Mouse (Mus musculus) liver, adult 2 months (tissue): ENCODE results near the gene Inpp5a. TPM values are rescaled to one million over a fixed set of nuclear protein-coding genes. Genes with fewer than 3 reads are reported as not detected.

Source experiments
- DNase-seq: peaks from one replicate; pipeline ENCODE4 v3.0.0-alpha.2; 2011; ENCODE audit warnings: low read depth, low spot score; ENCODE audit errors: extremely low read depth
- H3K27ac ChIP-seq: fragments of 200-500 bp; replicated peaks from 2 replicates; pipeline ENCODE4 v1.5.1; 2012; ENCODE audit warnings: low read depth, mild to moderate bottlenecking, control low read depth, inconsistent platforms, low read length; ENCODE audit not compliant: insufficient read depth
- H3K27me3 ChIP-seq: fragments of 200-500 bp; 2 replicates; pipeline ENCODE4 v1.6.1; 2012; ENCODE audit warnings: mild to moderate bottlenecking, moderate library complexity, low read length, inconsistent platforms; ENCODE audit not compliant: control insufficient read depth, insufficient read depth
- H3K36me3 ChIP-seq: fragments of 200-500 bp; 2 replicates; pipeline ENCODE4 v1.6.1; 2012; ENCODE audit warnings: low read length, inconsistent platforms; ENCODE audit not compliant: control insufficient read depth, insufficient read depth
- H3K4me1 ChIP-seq: fragments of 200-500 bp; 2 replicates; pipeline ENCODE4 v1.6.1; 2011; ENCODE audit warnings: low read length; ENCODE audit not compliant: control insufficient read depth, insufficient read depth
- H3K4me3 ChIP-seq: fragments of 200-500 bp; 2 replicates; pipeline ENCODE4 v1.5.1; 2011; ENCODE audit warnings: low read depth, mild to moderate bottlenecking, control low read depth, low read length, moderate library complexity; ENCODE audit not compliant: insufficient read depth
- H3K79me2 ChIP-seq: fragments of 200-500 bp; 2 replicates; pipeline ENCODE4 v1.6.1; 2012; ENCODE audit warnings: inconsistent platforms, mild to moderate bottlenecking, low read length, moderate library complexity; ENCODE audit not compliant: control insufficient read depth, insufficient read depth
- H3K9ac ChIP-seq: fragments of 200-500 bp; 2 replicates; pipeline ENCODE4 v1.6.1; 2012; ENCODE audit warnings: low read depth, mild to moderate bottlenecking, control low read depth, inconsistent platforms, low read length
- CTCF ChIP-seq: fragments of 200-500 bp; IDR thresholded peaks from 2 replicates; pipeline ENCODE4 v1.5.1; 2011; ENCODE audit warnings: low read depth, low read length, control low read depth
- POLR2A ChIP-seq: fragments of 200-500 bp; IDR thresholded peaks from 2 replicates; pipeline ENCODE4 v1.6.1; 2011; ENCODE audit warnings: low read length, control low read depth; ENCODE audit not compliant: insufficient read depth; ENCODE audit errors: extremely low read depth
- WGBS: fragments of 180-500 bp; shearing (Covaris S2); methylation state at CpG from one replicate; pipeline ENCODE4 v1.1.7; 2018; 5-methylcytosine and 5-hydroxymethylcytosine counted together
- polyA plus RNA-seq: library from polyadenylated mRNA; depleted of rRNA; stranded (reverse); fragments of >200 nt; gene quantifications from 2 replicates; pipeline ENCODE4 v1.2.3, GENCODE M21; 2012
- total RNA-seq: library from RNA; depleted of rRNA; stranded (reverse); fragments of >200 nt; gene quantifications from 2 replicates; pipeline ENCODE4 v1.2.3, GENCODE M21; 2014

Gene Inpp5a
- total and polyA plus RNA-seq, 2 experiments: 8.4 to 8.8 TPM

DNA sequence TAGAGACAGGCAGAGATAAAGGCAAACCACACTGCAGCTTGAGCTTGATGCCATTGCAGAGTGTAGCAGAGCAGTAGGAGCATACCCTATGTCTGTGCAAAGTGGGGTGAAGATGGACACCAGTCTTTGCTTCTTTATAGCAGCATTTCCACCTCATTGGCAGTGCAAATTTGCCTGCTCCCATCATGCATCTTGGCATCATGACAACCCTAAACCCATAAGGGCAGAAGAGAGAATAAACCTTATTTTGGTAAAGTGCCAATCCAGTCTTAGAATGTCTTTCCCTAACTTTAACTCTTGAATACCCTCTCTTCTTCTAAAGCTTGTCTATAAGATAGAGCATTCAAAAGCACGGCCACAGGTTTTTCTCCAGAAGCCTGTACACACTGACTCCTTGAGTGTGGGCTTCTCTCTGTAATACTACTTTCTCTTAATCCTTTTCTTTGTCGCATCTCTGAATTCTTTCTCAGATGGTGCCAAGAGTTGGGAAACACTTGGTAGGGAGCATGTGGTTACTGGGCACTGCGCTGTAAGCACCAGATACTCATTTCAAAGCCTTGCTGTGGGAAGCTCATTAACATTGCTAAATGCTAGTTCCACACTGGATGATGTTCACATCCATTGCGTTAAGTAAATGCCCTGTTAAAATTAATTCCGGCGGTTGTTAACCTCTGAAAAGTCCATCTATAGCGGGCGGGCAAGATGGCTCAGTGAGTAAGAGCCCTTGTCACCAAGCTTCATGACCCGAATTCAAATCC is 1.8 kb upstream of the Inpp5a start:
- H3K27me3 ChIP-seq: no peaks in the 10 kb centered on the region
- H3K9ac ChIP-seq: no peak overlapping the region
- 93% methylated on average over 9 of the region's 9 CpGs for WGBS
- peaks cover 13% of the 10 kb centered on the region; the same call in 1 of the 2 replicates for H3K79me2 ChIP-seq
- H3K4me3 ChIP-seq: no peak overlapping the region
- no peaks in the 10 kb centered on the region for H3K36me3 ChIP-seq
- DNase-seq: no peak
- TF ChIP-seq CTCF: no peak
- TF ChIP-seq POLR2A: no peak
- H3K4me1 ChIP-seq: peaks cover 7% of the 10 kb centered on the region
- no peak overlapping the region for H3K27ac ChIP-seq

DNA sequence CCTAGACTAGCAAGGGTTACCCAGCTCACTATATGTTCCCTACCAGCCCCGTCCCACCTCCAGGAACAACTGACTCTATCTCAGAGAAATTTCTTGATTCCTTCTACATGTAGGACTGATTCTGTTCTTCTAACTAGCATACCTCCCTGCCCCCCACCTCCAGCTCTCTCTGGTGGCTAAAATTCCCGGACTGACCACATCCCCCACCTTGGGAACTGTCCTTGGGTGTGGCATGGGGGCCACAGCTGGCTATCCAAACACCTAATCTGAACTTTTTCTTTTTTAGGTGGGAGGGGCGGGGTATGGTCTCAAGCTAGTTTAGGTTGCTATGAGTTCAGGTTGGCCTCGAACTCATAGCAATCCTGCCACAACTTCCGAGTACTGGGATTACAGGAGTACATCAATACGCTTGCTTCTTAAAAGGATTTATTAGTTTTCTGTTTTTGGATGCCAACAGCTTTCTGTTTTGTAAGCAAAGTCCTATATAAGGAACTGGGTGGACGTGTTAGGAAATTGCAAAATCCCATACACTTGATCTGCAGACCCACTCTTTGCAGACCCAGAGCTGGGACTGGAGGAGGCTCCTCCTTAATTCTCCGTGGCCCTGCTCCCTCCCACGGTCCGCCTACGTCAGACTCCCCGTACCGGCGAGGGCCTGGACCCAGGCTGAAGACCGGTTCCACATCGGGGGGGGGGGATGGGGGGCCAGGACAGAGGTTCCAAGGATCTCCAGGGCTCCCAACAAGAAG is 814 bp upstream of the Inpp5a start:
- TF ChIP-seq POLR2A (no peak), CTCF (no peak)
- peak overlapping the region; percentile 66 for H3K27ac ChIP-seq
- peak overlapping the region; percentile 87 for H3K9ac ChIP-seq
- peak overlapping the region; percentile 79 for H3K4me3 ChIP-seq
- DNase-seq: no peak
- H3K27me3 ChIP-seq: no peaks in the 10 kb centered on the region
- H3K4me1 ChIP-seq: peaks cover 7% of the 10 kb centered on the region
- WGBS: 14% methylated on average over 16 of the region's 16 CpGs
- no peaks in the 10 kb centered on the region for H3K36me3 ChIP-seq
- H3K79me2 ChIP-seq: peaks cover 18% of the 10 kb centered on the region; the same call in 1 of the 2 replicates

DNA sequence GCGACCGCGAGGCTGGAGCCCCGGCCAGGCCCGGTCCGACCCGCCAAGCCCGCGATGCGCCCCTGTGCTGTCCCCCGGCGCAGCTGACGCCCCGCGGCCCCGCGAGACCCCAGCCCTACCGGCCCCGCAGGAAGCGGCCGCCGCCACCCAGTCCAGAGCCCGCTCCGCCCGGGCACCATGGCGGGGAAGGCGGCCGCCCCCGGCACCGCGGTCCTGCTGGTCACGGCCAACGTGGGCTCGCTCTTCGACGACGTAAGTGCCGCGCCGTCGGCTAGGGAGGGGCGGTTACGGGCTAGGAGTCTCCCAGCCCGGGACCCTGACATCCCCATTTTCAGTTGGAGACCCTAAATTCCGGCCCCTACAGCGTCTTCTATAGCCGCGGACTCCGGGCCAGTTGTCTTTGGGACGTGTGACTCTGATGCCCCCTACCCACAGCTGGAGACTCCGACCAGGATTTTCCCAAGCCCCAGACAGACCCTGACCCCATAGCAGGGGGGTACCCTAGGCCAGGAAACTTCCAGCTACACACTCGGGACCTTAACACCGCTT is 378 bp downstream of the Inpp5a start:
- no peaks in the 10 kb centered on the region for H3K36me3 ChIP-seq
- H3K27me3 ChIP-seq: no peaks in the 10 kb centered on the region
- peak overlapping the region; percentile 5 for H3K27ac ChIP-seq
- peak overlapping the region; percentile 97 for H3K9ac ChIP-seq
- peak overlapping the region; percentile 97 for H3K4me3 ChIP-seq
- no peak for DNase-seq
- H3K4me1 ChIP-seq: peaks cover 7% of the 10 kb centered on the region
- 2% methylated on average over 38 of the region's 53 CpGs for WGBS
- TF ChIP-seq CTCF: 0 out of 2 replicates have a peak, but pooled peaks have one; percentile 3
- no peak for TF ChIP-seq POLR2A
- peaks cover 21% of the 10 kb centered on the region; the same call in 1 of the 2 replicates for H3K79me2 ChIP-seq

DNA sequence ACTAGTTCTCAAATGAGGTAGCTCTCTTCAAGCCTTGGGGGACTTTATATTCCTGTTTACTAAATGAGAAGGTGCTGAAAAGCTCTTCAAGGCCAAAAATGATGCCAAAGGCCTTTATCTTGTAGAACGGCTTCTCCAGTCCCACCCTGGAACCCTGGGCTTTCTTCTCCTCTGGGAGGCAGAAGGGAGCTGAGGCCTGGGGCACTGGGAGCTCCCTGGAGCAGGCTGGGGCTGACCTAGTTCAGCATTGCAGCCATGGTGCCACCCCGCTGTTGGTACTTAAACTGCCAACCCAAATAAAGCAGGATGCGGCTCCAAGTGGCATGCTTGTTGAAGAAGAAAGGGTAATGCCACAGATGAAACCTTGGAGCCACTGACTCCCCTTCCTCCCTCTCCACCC is 1.5 kb downstream of the Inpp5a start:
- Histone ChIP-seq H3K9ac (peak overlapping the region; percentile 97), H3K4me3 (peak overlapping the region; percentile 12)

GRCm38 (mm10) chr7:139390926-139391325 is 2.0 kb downstream of the Inpp5a start:
- Histone ChIP-seq H3K79me2 (peaks cover 32% of the 10 kb centered on the region; the same call in 1 of the 2 replicates), H3K36me3 (no peaks in the 10 kb centered on the region), H3K4me1 (peaks cover 7% of the 10 kb centered on the region), H3K4me3 (no peak overlapping the region; the same call in 1 of the 2 replicates), H3K27me3 (no peaks in the 10 kb centered on the region), H3K27ac (no peak overlapping the region), H3K9ac (no peak overlapping the region)
- TF ChIP-seq CTCF (no peak), POLR2A (no peak)
- DNase-seq: no peak
- 78% methylated on average over 9 of the region's 9 CpGs for WGBS

More for the DNA sequence above, 1.5 kb downstream of the Inpp5a start:
- Histone ChIP-seq H3K79me2 (peaks cover 29% of the 10 kb centered on the region; the same call in 1 of the 2 replicates), H3K27me3 (no peaks in the 10 kb centered on the region), H3K27ac (no peak overlapping the region), H3K36me3 (no peaks in the 10 kb centered on the region), H3K4me1 (peaks cover 7% of the 10 kb centered on the region)
- DNase-seq: no peak
- 51% methylated on average over 3 of the region's 3 CpGs for WGBS
- TF ChIP-seq CTCF: peak; percentile 6; the same call in 1 of the 2 replicates
- no peak for TF ChIP-seq POLR2A
